Mouse (Mus musculus) G1E (cell line): ENCODE results near the gene Gas2l2.

Source experiments
- CTCF ChIP-seq: IDR thresholded peaks from 2 replicates; pipeline ENCODE4 v1.5.1; 2012; ENCODE audit warnings: low read depth, low read length, inconsistent platforms, mixed read lengths
- GATA1 ChIP-seq: IDR thresholded peaks from 2 replicates; pipeline ENCODE4 v1.6.1; 2012; ENCODE audit warnings: borderline replicate concordance, low read length, inconsistent platforms, mixed read lengths

GRCm38 (mm10) chr11:83417080-83417479 is 12.2 kb downstream of the Gas2l2 start:
- TF ChIP-seq CTCF (no peak), GATA1 (no peak)
